Mouse (Mus musculus) erythroblast, embryonic 14.5 days (primary cell): ENCODE measurements around the gene Rab42.

Experiments used
- GATA1 ChIP-seq: IDR thresholded peaks from 2 replicates; pipeline ENCODE4 v1.6.1; 2012; ENCODE audit warnings: low read length, inconsistent platforms, mixed read lengths
- TAL1 ChIP-seq: IDR thresholded peaks from 3 replicates; pipeline ENCODE4 v1.6.1; 2012; ENCODE audit warnings: low read length, inconsistent platforms, mixed read lengths

GRCm38 (mm10) chr4:132263313-132263712 lies 39.9 kb downstream of the Rab42 start:
- TF ChIP-seq TAL1 (no peak), GATA1 (no peak)
